In genomic region chr11:62992545-62993242, GRCm38 (mm10) we compare ENCODE assay signal across 35 mouse cellular contexts. TPM values are rescaled to one million over a fixed set of nuclear protein-coding genes. Genes with fewer than 3 reads are reported as not detected.
"Had no signal": no experiment of that assay in that cellular context is flagged by ENCODE, and none has a peak within 500 bp of the region (broad histone marks: within the 10 kb centered on the region; RNA-seq: fewer than 3 reads in every experiment).

No protein-coding gene starts in this region.

- H3K27ac ChIP-seq: embryonic facial prominence, embryonic 12.5 days; embryonic facial prominence, embryonic 13.5 days; embryonic facial prominence, embryonic 15.5 days; forebrain, embryonic 10.5 days; forebrain, embryonic 12.5 days; forebrain, embryonic 13.5 days; forebrain, embryonic 15.5 days; gastrocnemius, adult 2 months; heart, adult 2 months had no signal

- H3K9me3 ChIP-seq: embryonic facial prominence, embryonic 12.5 days; embryonic facial prominence, embryonic 13.5 days; embryonic facial prominence, embryonic 15.5 days; forebrain, embryonic 10.5 days; forebrain, embryonic 12.5 days; forebrain, embryonic 13.5 days; forebrain, embryonic 15.5 days had no signal

- H3K4me2 ChIP-seq: embryonic facial prominence, embryonic 12.5 days; embryonic facial prominence, embryonic 13.5 days; embryonic facial prominence, embryonic 15.5 days; forebrain, embryonic 12.5 days; forebrain, embryonic 13.5 days; forebrain, embryonic 15.5 days had no signal

- H3K27me3 ChIP-seq: embryonic facial prominence, embryonic 12.5 days; embryonic facial prominence, embryonic 13.5 days; embryonic facial prominence, embryonic 15.5 days; forebrain, embryonic 12.5 days; forebrain, embryonic 13.5 days; forebrain, embryonic 15.5 days had no signal

- H3K4me3 ChIP-seq: embryonic facial prominence, embryonic 12.5 days; embryonic facial prominence, embryonic 13.5 days; embryonic facial prominence, embryonic 15.5 days; erythroblast, embryonic 14.5 days; forebrain, embryonic 10.5 days; forebrain, embryonic 12.5 days; forebrain, embryonic 13.5 days; forebrain, embryonic 15.5 days; gastrocnemius, adult 2 months; heart, adult 2 months had no signal

- DNase-seq: cerebellum, adult 18-20 months; cerebellum, adult 2 months; cerebellum, adult 8-10 months; cerebellum, adult 9-10 months; cerebellum, adult 9-11 months; cerebellum, postnatal 10 days; cerebellum, postnatal 14 days; cerebellum, postnatal 25 days; cerebellum, postnatal 36 days; embryo, embryonic 11 days; forebrain, postnatal 0 days; gastrocnemius, adult 2 months; gastrocnemius, postnatal 10 days; gastrocnemius, postnatal 14 days; gastrocnemius, postnatal 25 days; gastrocnemius, postnatal 36 days; heart, adult 18-20 months; heart, adult 2 months had no signal

- H3K36me3 ChIP-seq: embryonic facial prominence, embryonic 12.5 days; embryonic facial prominence, embryonic 13.5 days; embryonic facial prominence, embryonic 15.5 days; forebrain, embryonic 10.5 days; forebrain, embryonic 12.5 days; forebrain, embryonic 15.5 days had no signal

- H3K9ac ChIP-seq: embryonic facial prominence, embryonic 12.5 days; embryonic facial prominence, embryonic 13.5 days; embryonic facial prominence, embryonic 15.5 days; forebrain, embryonic 12.5 days; forebrain, embryonic 13.5 days; forebrain, embryonic 15.5 days; forebrain, postnatal 0 days had no signal

- ATAC-seq: forebrain, embryonic 13.5 days; forebrain, embryonic 14.5 days; forebrain, embryonic 15.5 days; forebrain, embryonic 16.5 days; forebrain, postnatal 0 days had no signal

RNA-seq across cellular contexts. Expression of gene Cdrt4, which starts 41.7 kb away (rescaled TPM):
- total RNA-seq: common myeloid progenitor, adult 5-6 weeks; forebrain, postnatal 0 days; gastrocnemius, adult 18-20 months; gastrocnemius, adult 2 months; gastrocnemius, adult 8-10 months; gastrocnemius, postnatal 14 days; gastrocnemius, postnatal 36 days; granulocyte monocyte progenitor cell, adult 5-6 weeks; heart, adult 18-20 months; heart, adult 2 months had no signal
- polyA plus RNA-seq: cortical plate, adult 2 months; embryonic facial prominence, embryonic 11.5 days; erythroblast, embryonic 14.5 days; forebrain, embryonic 10.5 days; forebrain, embryonic 11.5 days; forebrain, embryonic 12.5 days; forebrain, embryonic 13.5 days; forebrain, embryonic 14.5 days; forebrain, embryonic 15.5 days; forebrain, embryonic 16.5 days; forebrain, postnatal 0 days; heart, adult 2 months had no signal
